Mouse (Mus musculus) CD4-positive helper T cell, adult 2 months (primary cell): Measurements from ENCODE around the gene Lrmda.

Source experiments
- DNase-seq: peaks from one replicate; pipeline ENCODE4 v3.0.0-alpha.2; 2012; ENCODE audit warnings: low read depth, missing footprints, low spot score

The Lrmda gene

GRCm38 (mm10) chr14:21992321-21992885 is 27.1 kb upstream of the Lrmda start:
- DNase-seq, result no peak

- DNase-seq, result no peak
These were observed 26.1 kb upstream of the Lrmda start for GRCm38 (mm10) chr14:21993251-21994060.

DNA sequence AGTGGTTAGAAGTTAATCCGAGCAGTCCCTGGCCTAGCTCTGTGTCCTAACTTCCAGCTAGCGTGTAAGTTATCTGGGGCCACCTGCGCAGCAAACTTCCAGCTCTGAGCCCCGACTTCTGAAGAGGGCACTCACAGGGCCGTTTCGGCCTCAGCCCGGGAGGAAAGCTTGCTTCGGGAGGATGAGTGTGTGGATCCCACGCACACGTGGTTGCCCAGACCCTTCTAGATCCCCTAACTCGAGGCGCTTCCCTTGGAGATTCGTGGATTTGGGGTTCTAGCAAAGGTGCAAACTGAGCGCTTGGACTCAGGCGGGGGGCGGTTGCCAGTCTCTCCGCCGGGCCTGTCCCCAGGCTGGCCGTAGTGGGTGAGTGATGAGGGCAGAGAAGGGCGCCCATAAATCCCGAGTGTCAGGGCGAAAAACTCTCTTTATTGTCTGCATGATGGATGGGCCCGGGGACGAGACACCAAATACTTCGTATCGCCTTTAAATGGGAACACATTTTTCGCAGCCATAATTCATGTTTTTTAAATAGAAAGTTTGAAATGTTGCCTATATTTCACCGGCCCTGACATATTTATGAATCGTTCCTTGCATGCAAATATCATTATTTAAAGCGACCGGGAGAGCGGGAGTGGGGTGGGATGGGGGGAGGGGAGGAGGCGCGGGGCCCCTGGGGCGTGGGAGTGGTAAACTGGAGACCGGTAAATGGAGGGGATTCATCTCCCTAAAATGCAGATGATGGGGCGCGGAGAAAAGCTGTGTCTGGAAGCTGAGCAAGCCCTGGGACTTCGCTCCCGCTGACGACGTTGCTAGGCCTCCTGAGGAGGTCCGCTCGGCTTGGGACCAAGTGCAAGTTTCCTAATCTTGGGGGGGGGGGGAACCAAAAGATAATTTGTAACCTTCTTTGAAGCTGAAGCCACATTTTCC is 25.2 kb upstream of the Lrmda start:
- DNase-seq, result no peak

GRCm38 (mm10) chr14:21995031-21995754 is 24.3 kb upstream of the Lrmda start:
- DNase-seq, result peak; percentile 64

DNA sequence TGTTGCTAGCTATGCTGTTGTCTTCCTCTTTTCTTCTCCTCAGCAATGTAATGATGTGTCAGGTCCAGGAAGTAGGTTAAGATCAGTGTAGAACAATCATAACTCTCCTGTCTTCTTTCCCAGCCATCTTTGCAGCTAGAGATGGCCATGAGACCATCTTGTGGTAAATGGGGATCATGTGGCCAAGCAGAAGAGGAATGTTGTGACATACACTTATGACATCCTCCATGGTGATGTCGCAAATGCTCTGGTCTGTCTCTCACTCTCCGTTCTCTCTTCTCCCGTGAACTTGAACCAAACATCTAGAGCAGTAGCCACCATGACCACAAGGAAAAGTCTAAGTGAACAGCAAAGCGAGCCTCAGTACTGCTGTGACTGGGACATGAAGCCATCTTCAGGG is 19.9 kb upstream of the Lrmda start:
- DNase-seq, result no peak

- DNase-seq, result no peak
These were observed 16.3 kb upstream of the Lrmda start for GRCm38 (mm10) chr14:22003231-22003630.

- no peak for DNase-seq
These were observed 15.9 kb upstream of the Lrmda start for GRCm38 (mm10) chr14:22003631-22004030.

GRCm38 (mm10) chr14:22004943-22005342 is 14.6 kb upstream of the Lrmda start:
- DNase-seq, result no peak

- no peak for DNase-seq
These were observed 12.5 kb upstream of the Lrmda start for GRCm38 (mm10) chr14:22007006-22007405.

DNA sequence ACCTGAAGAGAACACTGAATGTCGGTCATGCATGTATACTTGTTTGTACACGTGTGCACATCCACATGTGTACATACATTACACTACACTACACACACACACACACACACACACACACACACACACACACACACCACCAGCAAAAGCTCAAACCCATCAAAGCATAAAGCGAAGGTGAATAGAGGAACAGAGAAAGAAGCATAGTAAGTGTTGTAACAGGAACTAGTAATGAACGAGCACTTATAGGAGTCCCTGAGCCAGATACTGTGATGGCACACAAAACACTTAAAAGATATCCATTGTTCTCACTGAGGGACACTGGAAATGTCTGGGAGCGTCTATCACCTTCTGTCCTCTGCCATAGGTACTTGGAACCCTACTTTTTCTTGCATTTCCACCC is 5.2 kb upstream of the Lrmda start:
- DNase-seq, result no peak

- no peak for DNase-seq
These were observed 4.7 kb upstream of the Lrmda start for GRCm38 (mm10) chr14:22014781-22015180.

DNA sequence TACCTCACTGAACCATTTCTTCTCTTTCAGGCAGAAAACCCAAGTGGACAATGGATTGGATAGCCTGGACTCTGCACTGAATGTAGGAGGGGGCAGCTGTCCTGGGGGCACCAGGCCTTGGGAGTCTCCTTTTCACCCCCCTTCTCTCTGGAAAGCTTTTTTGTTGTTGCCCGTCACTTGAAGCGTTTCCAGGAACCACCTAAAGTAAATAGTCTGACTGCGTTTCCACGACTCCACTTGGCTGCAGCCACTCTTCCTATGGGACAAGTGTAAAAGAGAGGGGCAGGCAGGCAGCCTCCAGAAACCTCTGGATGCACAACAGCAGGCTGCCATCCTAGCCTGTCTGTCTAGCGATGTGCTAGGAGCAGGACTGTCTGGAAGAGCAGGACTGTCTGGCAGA is 2.5 kb upstream of the Lrmda start:
- no peak for DNase-seq

DNA sequence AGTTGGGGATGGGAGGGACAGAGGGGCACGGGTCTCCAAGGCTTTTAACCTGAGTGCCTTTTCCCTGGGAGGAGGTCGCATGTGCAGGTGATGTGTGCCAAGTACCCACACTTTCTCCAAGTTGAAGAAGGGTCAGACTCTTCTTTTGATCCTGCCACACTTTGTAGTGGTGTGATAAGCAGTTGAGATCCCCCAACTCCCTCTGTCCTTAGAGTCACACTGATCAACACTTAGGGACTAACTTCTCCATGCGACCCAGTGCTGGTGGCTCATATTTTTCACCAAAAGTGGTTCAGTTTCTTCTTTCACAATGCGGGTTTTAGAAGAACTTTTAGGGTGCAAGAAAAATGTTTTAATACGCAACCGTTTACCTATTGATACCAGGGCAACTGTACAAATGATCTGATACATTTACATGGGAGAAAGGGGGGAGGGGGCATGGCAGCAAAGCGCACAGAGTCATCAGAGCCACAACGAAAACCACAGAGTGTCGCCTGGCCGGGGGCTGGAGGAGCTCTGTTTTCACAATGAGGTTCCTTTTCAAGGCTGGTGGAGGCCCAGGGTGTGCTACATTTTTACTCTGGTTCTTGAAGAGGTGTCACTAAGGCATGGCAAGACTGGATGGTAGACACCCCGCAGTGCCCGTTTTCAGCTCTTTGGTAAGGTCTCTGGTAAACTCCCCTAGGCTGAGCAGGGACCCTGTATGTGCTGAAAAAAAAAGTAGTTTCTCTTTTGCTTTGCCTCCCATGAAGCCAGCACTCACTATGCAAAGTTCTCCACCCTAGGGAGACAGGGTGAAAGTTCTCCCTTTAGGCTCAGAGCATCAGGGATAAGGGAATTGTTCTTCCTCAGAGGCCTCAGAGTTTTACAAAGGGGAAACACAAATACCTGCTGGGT is 685 bp downstream of the Lrmda start:
- no peak for DNase-seq

DNA sequence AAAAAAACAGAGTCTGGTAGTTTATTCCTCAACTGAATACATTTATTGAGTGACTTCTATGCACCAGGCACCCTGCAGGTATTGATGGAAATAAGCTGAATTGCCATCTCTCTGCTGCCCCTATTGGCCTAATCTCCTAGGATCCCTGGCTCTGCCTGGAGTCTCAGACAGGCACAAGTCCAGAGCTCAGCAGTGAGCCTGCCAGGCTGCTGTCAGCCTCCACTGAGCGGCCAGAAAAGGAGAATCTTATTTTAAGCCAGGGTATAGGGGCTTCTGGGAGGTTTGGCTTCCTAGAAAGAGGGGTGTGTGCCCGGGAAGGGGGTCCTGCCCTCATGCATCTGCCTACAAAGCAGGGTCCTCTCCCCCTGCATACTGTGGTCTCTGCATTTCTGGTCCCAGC is 1.4 kb downstream of the Lrmda start:
- no peak for DNase-seq

GRCm38 (mm10) chr14:22023533-22023932 is 4.0 kb downstream of the Lrmda start:
- DNase-seq, result no peak

GRCm38 (mm10) chr14:22035900-22036299 is 16.4 kb downstream of the Lrmda start:
- DNase-seq, result no peak

DNA sequence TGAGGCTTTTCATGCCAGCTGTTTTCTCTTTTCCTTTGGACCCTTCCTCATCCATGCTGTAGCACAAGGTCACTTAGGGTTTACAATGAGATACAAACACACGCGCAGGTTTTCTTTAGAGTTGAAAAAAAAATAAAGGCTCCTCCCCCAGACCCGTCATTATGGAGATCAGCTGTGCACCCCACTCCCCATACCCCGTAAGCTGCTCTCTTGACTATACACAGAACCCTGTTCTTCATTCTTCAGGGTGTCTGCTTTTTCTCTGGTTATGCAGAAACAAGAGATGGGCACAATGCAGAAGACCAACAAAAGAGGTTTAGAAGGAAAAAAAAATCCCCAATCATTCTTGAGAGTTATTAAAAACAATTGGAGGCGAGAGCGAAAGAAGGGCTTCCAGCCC is 16.8 kb downstream of the Lrmda start:
- no peak for DNase-seq

DNA sequence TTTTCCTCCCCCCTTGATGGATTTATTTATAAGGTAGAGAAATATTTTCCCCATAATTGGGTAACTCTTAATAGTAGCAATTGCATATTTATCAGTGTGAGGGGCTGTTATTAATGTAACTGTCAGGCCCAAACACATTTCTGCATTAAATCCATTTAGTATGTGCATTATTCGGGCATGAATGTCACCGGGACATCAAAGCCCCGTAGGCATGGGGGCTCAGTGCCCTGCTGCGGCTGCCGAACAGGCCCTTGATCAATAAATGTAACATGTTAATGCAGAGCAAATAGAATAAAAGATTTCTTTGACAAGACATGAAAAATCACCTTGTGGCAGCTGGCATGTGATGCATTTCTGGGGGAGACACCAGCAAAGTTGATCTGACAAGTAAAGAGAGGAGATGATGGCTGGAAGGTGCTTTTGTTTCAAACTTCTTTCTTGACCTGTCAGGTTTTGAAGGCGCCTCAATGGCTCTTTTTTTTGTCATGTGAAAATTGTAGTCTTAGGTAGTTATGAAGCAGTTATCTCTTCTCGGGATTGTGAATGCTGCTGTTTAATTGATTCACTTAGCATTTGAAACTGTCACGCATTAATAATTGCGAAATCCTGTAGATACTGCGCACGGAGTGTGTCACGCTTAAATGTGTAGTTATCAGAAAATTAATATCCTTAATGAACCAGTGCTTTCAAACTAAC is 17.4 kb downstream of the Lrmda start:
- DNase-seq, result no peak

DNA sequence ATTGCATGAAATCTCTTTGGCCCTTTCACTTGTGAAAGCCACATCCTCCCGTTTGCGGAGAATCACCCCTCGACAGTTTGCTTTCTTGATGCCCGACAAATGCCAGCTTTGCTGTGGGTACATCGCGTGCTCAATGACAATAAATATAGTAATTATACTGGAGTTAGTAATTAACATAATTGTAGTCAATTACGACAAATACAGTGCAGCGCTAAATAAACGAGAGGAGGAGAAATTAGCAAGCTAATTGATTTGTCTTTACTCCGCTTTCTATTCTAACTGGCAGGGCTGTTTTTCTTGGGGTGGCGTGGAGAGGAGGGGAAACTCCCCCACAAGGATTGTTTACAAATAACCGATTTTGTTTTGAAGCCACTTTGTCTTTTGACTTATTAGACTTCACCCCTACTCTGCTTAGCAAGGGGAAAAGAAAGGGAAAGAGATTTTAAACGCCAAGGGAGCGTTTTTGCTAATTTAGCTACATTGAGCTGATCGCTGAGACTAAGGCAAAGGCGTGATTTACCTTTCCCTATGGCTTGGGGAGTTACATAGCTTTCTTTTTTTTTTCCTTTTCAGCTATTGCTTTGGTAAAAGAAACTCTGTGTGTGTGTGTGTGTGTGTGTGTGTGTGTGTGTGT is 18.1 kb downstream of the Lrmda start:
- DNase-seq, result no peak

DNA sequence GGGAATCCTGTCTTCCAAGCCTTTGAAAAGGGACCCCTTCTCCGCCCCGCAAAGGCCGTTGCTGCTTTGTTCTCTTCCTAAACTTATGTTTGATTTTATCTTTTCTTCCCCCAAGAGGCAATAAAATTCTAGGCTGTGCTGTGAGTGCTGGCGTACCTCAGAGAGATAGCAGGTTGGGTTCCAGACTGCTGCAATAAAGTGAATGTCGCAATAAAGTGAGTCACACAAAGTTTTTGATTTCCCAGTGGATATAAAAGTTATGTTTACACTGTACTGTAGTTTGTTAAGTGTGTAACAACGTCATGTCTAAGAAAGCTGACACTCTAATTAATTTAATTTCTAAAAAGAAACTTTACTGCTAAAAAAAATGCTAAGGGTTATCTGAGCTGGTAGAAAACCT is 22.6 kb downstream of the Lrmda start:
- no peak for DNase-seq
